Mouse (Mus musculus) forebrain, embryonic 14.5 days (tissue): Measurements from ENCODE around the gene Sprr4. TPM values are rescaled to one million over a fixed set of nuclear protein-coding genes. Genes with fewer than 3 reads are reported as not detected.

Experiments used
- ATAC-seq: fragments of 200-750 bp; cut with Nextera tagmentation; 2 replicates; pipeline ENCODE4 v1.8.0; 2017; ENCODE audit warnings: mild to moderate bottlenecking, moderate library complexity
- DNase-seq: peaks from one replicate; pipeline ENCODE4 v3.0.0-alpha.2; 2015; ENCODE audit warnings: low spot score
- H3K27ac ChIP-seq: fragments of 300-500 bp; sonication (generic); 2 replicates; pipeline ENCODE4 v1.5.1; 2014; ENCODE audit warnings: low read depth, mild to moderate bottlenecking, control low read depth, low read length, moderate library complexity
- H3K27me3 ChIP-seq: fragments of 300-500 bp; sonication (generic); replicated peaks from 2 replicates; pipeline ENCODE4 v1.6.1; 2014; ENCODE audit warnings: low read length, control low read depth, mixed read lengths; ENCODE audit not compliant: control insufficient read depth, insufficient read depth
- H3K36me3 ChIP-seq: fragments of 300-500 bp; sonication (generic); 2 replicates; pipeline ENCODE4 v1.6.1; 2014; ENCODE audit warnings: low read length, control low read depth; ENCODE audit not compliant: control insufficient read depth, insufficient read depth
- H3K4me1 ChIP-seq: fragments of 300-500 bp; sonication (generic); 2 replicates; pipeline ENCODE4 v1.6.1; 2014; ENCODE audit warnings: antibody characterized with exemption, low read length, control low read depth; ENCODE audit not compliant: control insufficient read depth, insufficient read depth
- H3K4me2 ChIP-seq: fragments of 300-500 bp; sonication (generic); 2 replicates; pipeline ENCODE4 v1.6.1; 2014; ENCODE audit warnings: mild to moderate bottlenecking, control low read depth, low read length
- H3K4me3 ChIP-seq: fragments of 300-500 bp; sonication (generic); 2 replicates; pipeline ENCODE4 v1.5.1; 2014; ENCODE audit warnings: low read depth, low read length, control low read depth
- H3K9ac ChIP-seq: fragments of 300-500 bp; sonication (generic); 2 replicates; pipeline ENCODE4 v1.6.1; 2014; ENCODE audit warnings: mild to moderate bottlenecking, low read length, control low read depth, moderate library complexity
- H3K9me3 ChIP-seq: fragments of 300-500 bp; sonication (generic); replicated peaks from 2 replicates; pipeline ENCODE4 v1.6.1; 2016; ENCODE audit warnings: low read length, control low read depth, mixed read lengths; ENCODE audit not compliant: control insufficient read depth
- WGBS: fragments of 180-500 bp; shearing (Covaris S2); extraction: QIAGEN DNeasy Blood & Tissue Kit; methylation state at CpG from one replicate; pipeline ENCODE4 v1.1.7; 2014; 5-methylcytosine and 5-hydroxymethylcytosine counted together
- polyA plus RNA-seq: library from polyadenylated mRNA; unstranded; fragments of >200 nt; fragmentation: Nextera tagmentation; extraction: Ambion mirVana; gene quantifications from 2 replicates; pipeline ENCODE4 v1.2.1, GENCODE M21; 2014

Sprr4 gene
- polyA plus RNA-seq, 1 experiment from 2014 or later: not detected

- no peak overlapping the region for H3K4me2 ChIP-seq
- H3K4me3 ChIP-seq: no peak overlapping the region
- DNase-seq (no peak), ATAC-seq (no peak)
- no peaks in the 10 kb centered on the region for H3K4me1 ChIP-seq
- H3K27me3 ChIP-seq: no peaks in the 10 kb centered on the region
- H3K9me3 ChIP-seq: no peaks in the 10 kb centered on the region
- no peaks in the 10 kb centered on the region for H3K36me3 ChIP-seq
- WGBS: 92% methylated on average over 2 of the region's 2 CpGs
- H3K9ac ChIP-seq: no peak overlapping the region
- no peak overlapping the region for H3K27ac ChIP-seq
Measured at GRCm38 (mm10) chr3:92470111-92470510, 30.2 kb downstream of the Sprr4 start.

GRCm38 (mm10) chr3:92467424-92467823 is 32.9 kb downstream of the Sprr4 start:
- Histone ChIP-seq H3K9ac (no peak overlapping the region), H3K9me3 (no peaks in the 10 kb centered on the region), H3K27ac (no peak overlapping the region), H3K4me1 (no peaks in the 10 kb centered on the region), H3K4me3 (no peak overlapping the region), H3K27me3 (no peaks in the 10 kb centered on the region), H3K4me2 (no peak overlapping the region), H3K36me3 (no peaks in the 10 kb centered on the region)
- no peak for ATAC-seq
- DNase-seq: no peak

GRCm38 (mm10) chr3:92466576-92466975 is 33.7 kb downstream of the Sprr4 start:
- no peak overlapping the region for H3K4me2 ChIP-seq
- DNase-seq (no peak), ATAC-seq (no peak)
- no peak overlapping the region for H3K9ac ChIP-seq
- no peaks in the 10 kb centered on the region for H3K4me1 ChIP-seq
- 93% methylated on average over 1 of the region's 1 CpGs for WGBS
- H3K27ac ChIP-seq: no peak overlapping the region
- H3K4me3 ChIP-seq: no peak overlapping the region
- H3K9me3 ChIP-seq: no peaks in the 10 kb centered on the region
- no peaks in the 10 kb centered on the region for H3K27me3 ChIP-seq
- H3K36me3 ChIP-seq: no peaks in the 10 kb centered on the region

- no peak for ATAC-seq
- H3K4me2 ChIP-seq: no peak within 1 kb of the TSS
- no peak within 1 kb of the TSS for H3K27ac ChIP-seq
- no peak within 1 kb of the TSS for H3K9ac ChIP-seq
- no peak for DNase-seq
- 81% methylated on average over 2 of the region's 2 CpGs for WGBS
- H3K27me3 ChIP-seq: no peaks in the 10 kb centered on the region
- H3K36me3 ChIP-seq: no peaks in the 10 kb centered on the region
- H3K4me1 ChIP-seq: no peaks in the 10 kb centered on the region
- no peak within 1 kb of the TSS for H3K4me3 ChIP-seq
- H3K9me3 ChIP-seq: no peaks in the 10 kb centered on the region
Measured at GRCm38 (mm10) chr3:92458620-92459019, 41.7 kb downstream of the Sprr4 start, which contains the start of gene Sprr3. Gene Sprr3, minus strand, starts transcription at chr3:92458720.

- Histone ChIP-seq H3K36me3 (no peaks in the 10 kb centered on the region), H3K27me3 (no peaks in the 10 kb centered on the region), H3K9ac (no peak overlapping the region), H3K4me3 (no peak overlapping the region), H3K27ac (no peak overlapping the region), H3K4me1 (no peaks in the 10 kb centered on the region), H3K9me3 (no peaks in the 10 kb centered on the region), H3K4me2 (no peak overlapping the region)
- ATAC-seq (no peak), DNase-seq (no peak)
- WGBS: 89% methylated on average over 5 of the region's 5 CpGs
Measured at GRCm38 (mm10) chr3:92455151-92455550, 45.1 kb downstream of the Sprr4 start.

Other genes starting within 250 kb of the Sprr4 start
- not detected in 2 replicates for gene Sprr2a3, start 215.1 kb downstream of the Sprr4 start, polyA plus RNA-seq
- gene Sprr2b, start 183.9 kb downstream of the Sprr4 start, polyA plus RNA-seq: not detected in 2 replicates
- gene Sprr2d, start 161.4 kb downstream of the Sprr4 start, polyA plus RNA-seq: not detected in 2 replicates
- gene Sprr2e, start 148.3 kb downstream of the Sprr4 start, polyA plus RNA-seq: not detected in 2 replicates
- gene Sprr2f, start 135.3 kb downstream of the Sprr4 start, polyA plus RNA-seq: not detected in 2 replicates
- not detected in 2 replicates for gene Sprr2h, start 114.8 kb downstream of the Sprr4 start, polyA plus RNA-seq
- gene Sprr2i, start 92.5 kb downstream of the Sprr4 start, polyA plus RNA-seq: not detected in 2 replicates
- gene Sprr2j-ps, start 82.4 kb downstream of the Sprr4 start, polyA plus RNA-seq: not detected in 2 replicates
- gene Gm9774, start 71.1 kb downstream of the Sprr4 start, polyA plus RNA-seq: 4.3 and 6.3 TPM in 2 replicates
- not detected in 2 replicates for gene Sprr2k, start 67.9 kb downstream of the Sprr4 start, polyA plus RNA-seq
- not detected in 2 replicates for gene Sprr1b, start 61.7 kb downstream of the Sprr4 start, polyA plus RNA-seq
- not detected in 2 replicates for gene Sprr3, start 41.8 kb downstream of the Sprr4 start, polyA plus RNA-seq
- not detected in 2 replicates for gene Sprr1a, start 14.6 kb downstream of the Sprr4 start, polyA plus RNA-seq
- not detected in 2 replicates for gene 2310046K23Rik, start 34.0 kb upstream of the Sprr4 start, polyA plus RNA-seq
- not detected in 2 replicates for gene Ivl, start 73.2 kb upstream of the Sprr4 start, polyA plus RNA-seq
- gene Smcp, start 88.5 kb upstream of the Sprr4 start, polyA plus RNA-seq: not detected in 2 replicates
- gene 2210017I01Rik, start 107.0 kb upstream of the Sprr4 start, polyA plus RNA-seq: not detected in 2 replicates
- gene Lce6a, start 121.2 kb upstream of the Sprr4 start, polyA plus RNA-seq: not detected in 2 replicates
- not detected in 2 replicates for gene Lce1a1, start 147.8 kb upstream of the Sprr4 start, polyA plus RNA-seq
- not detected in 2 replicates for gene Lce1b, start 156.4 kb upstream of the Sprr4 start, polyA plus RNA-seq
- not detected in 2 replicates for gene Lce1a2, start 169.8 kb upstream of the Sprr4 start, polyA plus RNA-seq
- gene Lce1c, start 178.8 kb upstream of the Sprr4 start, polyA plus RNA-seq: not detected in 2 replicates
- gene Lce1d, start 186.7 kb upstream of the Sprr4 start, polyA plus RNA-seq: not detected in 2 replicates
- not detected in 2 replicates for gene Lce1e, start 208.6 kb upstream of the Sprr4 start, polyA plus RNA-seq
- gene Lce1f, start 219.9 kb upstream of the Sprr4 start, polyA plus RNA-seq: not detected in 2 replicates
- gene Gm38119, start 238.6 kb upstream of the Sprr4 start, polyA plus RNA-seq: not detected in 2 replicates